Mouse (Mus musculus) embryo, embryonic 11.5 days (tissue): ENCODE results near the gene Elavl3.

Experiments
- DNase-seq: peaks from one replicate; pipeline ENCODE4 v3.0.0-alpha.2; 2012; ENCODE audit warnings: low read depth, low spot score

Gene Elavl3

DNA sequence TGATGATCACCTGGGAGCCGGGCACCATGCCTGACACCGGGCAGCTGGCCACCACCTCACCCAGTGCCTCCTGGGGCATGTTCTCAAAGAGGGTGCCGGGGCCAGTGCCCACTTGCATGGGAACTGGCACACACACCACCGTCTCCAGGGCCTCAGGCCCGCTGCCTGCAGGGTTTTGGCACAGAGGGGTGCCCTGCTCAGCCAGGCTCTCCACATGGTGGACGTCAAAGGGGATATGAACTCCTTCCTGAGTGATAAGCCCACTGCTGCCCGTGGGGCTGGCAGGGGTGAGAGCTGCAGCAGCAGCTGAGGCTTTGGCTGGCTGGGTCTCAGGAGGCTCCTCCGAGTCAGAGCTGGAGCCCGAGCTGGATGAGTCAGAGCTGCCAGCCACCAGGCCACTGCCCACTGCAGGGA is 6.2 kb upstream of the Elavl3 start:
- no peak for DNase-seq

- no peak for DNase-seq
Measured at GRCm38 (mm10) chr9:22057031-22057517, 5.3 kb upstream of the Elavl3 start.

DNA sequence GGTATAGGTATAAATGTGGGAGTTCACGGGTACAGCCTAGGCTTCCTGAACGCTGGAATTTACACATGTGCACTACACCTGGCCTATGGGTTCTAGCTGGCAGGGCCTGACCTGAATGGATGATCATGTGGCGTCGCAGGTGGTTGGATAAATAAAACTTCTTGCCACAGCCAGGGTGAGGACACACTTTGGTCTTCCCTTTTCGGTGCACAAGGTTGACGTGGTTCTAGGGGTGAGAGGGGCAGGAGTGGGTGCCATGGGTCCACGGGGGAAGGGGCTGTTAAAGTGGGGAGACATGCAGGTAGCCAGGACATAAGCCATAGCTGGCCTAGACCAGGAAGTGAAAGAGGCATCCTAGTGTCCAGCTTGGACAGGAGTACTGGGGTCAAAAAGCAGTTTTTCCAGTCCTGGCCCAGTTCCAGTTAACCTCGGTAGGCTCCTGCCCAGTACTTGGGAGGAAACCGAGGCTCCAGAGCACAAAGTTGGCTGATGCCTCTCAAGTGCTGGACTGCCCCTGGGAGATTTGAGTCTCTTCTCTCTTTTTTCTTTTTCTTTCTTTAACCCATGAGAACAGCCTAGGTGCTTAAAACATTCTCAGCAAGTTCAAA is 4.6 kb upstream of the Elavl3 start:
- DNase-seq: no peak

GRCm38 (mm10) chr9:22055713-22056112 is 3.9 kb upstream of the Elavl3 start:
- DNase-seq: no peak

GRCm38 (mm10) chr9:22054411-22055076 is 2.7 kb upstream of the Elavl3 start:
- peak; percentile 49 for DNase-seq

DNA sequence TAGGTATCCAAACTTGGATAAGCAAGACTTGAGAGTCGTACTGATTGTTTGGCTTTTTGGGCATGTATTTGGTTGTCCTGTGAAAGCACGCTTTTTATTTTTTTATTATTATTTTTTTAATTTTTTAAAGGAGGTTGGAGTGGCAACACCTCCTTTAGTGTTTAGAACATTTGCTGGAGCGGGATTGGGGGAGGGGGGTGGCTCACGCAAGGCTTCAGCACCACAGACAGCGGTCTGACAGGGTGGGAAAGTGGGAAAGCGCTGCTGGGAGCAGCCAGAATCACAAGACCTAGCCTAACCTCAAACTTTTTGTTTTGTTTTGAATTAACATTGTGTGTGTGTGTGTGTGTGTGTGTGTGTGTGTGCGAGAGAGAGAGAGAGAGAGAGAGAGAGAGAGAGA is 1.8 kb upstream of the Elavl3 start:
- no peak for DNase-seq

GRCm38 (mm10) chr9:22051161-22051957 is 464 bp downstream of the Elavl3 start:
- DNase-seq: no peak

- DNase-seq: peak; percentile 64
Measured at GRCm38 (mm10) chr9:22050351-22050889, 1.4 kb downstream of the Elavl3 start.

DNA sequence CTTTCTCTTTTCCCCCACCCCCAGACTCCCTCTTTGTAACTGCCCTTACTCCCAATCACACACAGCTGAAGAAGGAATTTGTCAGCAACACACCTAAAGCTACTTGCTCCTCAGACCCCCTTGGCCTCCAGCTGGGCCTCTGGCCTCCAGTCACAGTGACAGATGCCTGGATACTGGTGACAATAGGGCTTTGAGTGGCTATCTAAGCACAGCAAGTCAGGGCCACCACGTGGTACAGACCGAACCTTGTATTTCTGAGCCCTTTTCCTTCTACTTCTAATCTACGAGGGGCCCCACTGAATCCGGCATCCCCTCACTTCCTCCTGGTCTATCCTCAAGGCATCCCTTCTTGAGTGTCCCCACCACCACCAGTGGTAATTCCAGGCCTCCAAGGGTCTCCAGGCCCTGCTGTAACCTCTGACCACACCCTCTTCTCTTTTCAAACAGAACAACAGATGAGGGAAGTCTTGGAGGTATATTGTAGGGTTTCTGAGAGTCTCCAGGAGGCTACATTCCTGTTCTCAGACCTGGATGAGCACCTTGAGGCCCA is 2.0 kb downstream of the Elavl3 start:
- DNase-seq: no peak

DNA sequence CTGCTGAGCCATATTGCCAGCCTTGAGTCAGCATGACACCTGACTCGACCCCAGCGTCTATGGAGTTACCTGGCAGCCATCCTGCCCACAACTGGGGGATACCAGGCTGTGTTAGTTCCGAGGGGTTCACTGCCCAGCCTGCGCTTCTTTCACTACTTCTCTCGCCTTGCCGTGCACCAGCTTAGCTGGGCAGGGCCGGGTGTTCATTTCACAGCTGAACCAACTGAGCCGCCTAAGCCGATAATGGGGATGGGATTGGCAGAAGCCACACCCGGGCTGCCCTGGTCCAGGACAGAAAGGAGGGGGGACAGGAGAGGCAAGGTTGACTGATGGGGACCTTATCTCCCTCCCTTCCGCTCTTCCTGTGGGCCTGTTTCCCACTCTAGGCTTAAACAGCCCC is 2.5 kb downstream of the Elavl3 start:
- no peak for DNase-seq

DNA sequence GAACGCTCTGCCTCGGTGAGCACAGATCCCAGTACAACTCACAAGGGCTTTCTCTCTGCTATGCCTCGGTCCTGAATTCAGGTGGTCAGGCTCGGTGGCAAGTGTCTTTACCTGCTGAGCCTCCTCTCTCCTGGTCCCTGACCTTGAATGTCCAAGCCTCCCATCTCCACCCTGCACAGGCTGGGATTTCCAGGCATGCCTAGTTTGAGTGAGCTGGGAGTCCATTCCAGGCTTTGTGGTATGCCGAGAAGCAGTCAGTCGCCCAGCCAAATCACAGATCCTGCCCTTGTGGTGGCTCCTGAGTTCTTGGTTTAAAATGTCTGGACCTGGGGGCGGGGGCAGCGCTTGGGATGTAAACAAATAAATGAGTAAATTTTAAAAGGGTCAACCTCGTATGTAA is 4.5 kb downstream of the Elavl3 start:
- no peak for DNase-seq

DNA sequence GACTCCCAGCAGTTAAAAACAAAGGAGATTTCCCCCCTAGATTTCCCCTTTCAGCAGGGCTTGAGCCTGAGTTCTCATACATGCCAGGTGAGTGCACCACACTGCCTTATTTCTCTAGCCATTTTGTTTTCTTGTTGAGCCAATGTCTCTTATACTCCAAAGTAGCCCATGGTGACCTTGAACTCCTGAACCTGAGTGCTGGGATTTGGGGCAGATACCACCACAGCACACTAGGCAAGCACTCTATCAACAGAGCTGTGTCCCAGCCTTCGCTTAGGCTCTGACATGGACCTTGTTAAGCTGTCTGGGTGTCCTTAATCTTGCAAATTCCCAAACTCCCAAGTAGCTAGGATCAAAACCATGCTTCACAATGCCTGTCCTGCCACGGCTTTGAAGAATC is 10.0 kb downstream of the Elavl3 start:
- no peak for DNase-seq

DNA sequence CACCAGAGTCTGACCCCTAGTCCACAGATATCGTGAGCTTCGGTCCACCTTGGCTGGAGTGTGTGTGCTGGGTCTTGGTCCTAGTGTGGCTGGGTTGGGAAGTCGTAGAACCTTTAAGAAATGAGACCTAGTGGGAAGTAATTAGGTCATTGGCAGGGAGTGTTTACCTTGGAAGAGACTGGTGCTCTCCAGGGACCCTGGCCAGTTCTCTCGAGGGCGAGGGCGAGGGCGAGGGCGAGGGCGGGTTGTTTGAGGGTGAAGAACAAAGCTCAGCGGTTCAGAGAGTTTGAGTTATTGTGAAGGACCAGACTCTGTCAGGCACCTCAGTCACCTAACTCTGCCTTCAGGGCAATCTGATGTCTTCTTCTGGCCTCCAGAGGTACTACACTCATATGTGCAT is 14.0 kb downstream of the Elavl3 start:
- DNase-seq: no peak

GRCm38 (mm10) chr9:22035300-22036044 is 16.4 kb downstream of the Elavl3 start:
- DNase-seq: peak; percentile 20

DNA sequence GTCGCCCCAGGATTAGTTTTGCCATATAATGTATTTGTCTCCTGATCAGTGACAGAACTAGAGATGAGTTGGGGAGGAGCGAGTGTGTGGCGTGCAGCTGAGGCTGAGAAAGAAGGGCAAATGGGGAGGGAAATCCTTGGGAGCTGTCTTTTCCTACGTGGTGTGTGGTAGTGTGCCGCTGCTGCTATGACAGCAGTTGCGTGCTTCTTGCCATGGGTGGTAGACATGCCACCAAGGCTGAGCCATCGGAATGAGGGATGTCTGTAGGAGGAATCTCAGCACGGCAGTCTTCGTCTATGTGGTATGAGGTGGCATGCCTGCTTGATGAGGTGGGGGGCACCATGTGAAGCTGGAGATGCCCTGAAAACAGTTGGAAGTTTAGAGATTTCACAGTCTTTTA is 21.4 kb downstream of the Elavl3 start:
- no peak for DNase-seq

DNA sequence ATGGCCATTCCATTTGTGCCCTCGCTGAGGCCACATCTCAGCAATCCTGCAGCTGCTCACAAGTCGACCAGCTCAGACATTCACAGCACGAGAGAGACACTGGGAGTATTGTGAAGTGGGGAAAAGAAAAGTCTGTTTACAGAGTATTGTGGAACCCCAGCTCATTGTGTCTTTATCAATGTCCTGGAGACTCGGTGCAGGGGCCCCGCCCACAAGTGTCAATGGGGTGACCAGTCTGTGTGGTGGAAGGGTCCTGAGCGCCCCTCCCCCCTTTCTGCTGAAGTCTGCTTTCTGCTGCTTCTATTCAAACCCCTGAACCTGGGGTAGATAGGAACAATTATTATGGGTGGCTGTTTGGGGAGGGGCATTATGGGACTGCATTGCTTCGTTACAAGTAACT is 23.4 kb downstream of the Elavl3 start:
- DNase-seq: no peak

GRCm38 (mm10) chr9:22024592-22024991 is 27.2 kb downstream of the Elavl3 start:
- no peak for DNase-seq

GRCm38 (mm10) chr9:22017208-22017825 is 34.5 kb downstream of the Elavl3 start:
- no peak for DNase-seq

DNA sequence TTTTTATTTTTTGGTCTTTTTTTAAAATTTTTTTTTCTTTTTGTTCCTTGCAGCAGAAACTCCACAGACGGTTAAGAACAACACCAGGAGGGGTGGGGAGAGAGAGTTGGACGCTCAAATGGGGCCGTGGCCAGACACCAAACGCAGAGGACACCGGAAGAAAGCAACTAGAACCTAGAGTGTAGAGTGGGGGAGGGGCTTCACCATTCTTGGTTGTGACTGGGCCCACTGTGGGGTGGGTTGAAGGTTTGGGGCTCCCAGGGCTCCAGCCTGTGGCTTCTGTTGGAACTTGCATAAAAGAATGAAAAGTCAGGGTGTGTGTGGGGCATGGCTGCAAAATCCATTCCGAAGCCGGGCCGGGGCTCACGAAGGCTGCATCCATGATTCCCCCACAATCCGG is 35.6 kb downstream of the Elavl3 start:
- no peak for DNase-seq

- DNase-seq: no peak
Measured at GRCm38 (mm10) chr9:22012731-22013130, 39.1 kb downstream of the Elavl3 start.

DNA sequence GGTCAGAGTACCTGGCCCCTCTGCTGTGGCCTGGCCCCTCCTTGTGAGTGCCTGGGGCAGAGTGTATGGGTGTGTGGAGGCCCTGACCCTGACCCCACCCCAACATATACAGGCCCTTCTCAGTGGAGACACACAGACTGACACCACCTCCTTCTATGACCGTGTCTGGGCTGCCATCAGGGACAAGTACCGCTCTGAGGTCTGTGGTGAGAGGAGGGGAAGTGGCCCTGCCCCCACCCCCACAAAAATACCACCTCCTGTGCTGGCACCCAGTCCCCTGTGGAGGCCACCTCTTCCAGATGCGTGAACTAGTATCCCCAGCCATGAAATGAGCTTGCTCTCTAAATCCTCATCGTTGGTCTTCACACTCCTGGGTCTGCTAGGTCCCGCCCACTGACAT is 40.8 kb downstream of the Elavl3 start:
- no peak for DNase-seq
